In genomic region chr5:93206109-93207005, GRCm38 (mm10) we compare ENCODE assay signal across 8 mouse cellular contexts. TPM values are rescaled to one million over a fixed set of nuclear protein-coding genes. Genes with fewer than 3 reads are reported as not detected.
A peak's percentile ranks its signal among the peaks of the same experiment; 100 is the strongest.
DNase-seq lines count a peak whose midpoint lies in the region; ATAC-seq and TF ChIP-seq lines count a peak whose summit lies in the region.

TSS of gene Ccni (minus strand) at chr5:93206495.
TSS of gene 2010109A12Rik (plus strand) at chr5:93206518.

- H3K9me3 ChIP-seq in embryonic facial prominence, embryonic 15.5 days (replicated peaks) = no peaks in the 10 kb centered on the region
- no peaks in the 10 kb centered on the region for H3K9me3 ChIP-seq in kidney, embryonic 14.5 days (ENCODE audit: control insufficient read depth, low read length)
- H3K9me3 ChIP-seq in limb, embryonic 15.5 days = no peaks in the 10 kb centered on the region

- peak within 1 kb of the TSS; percentile 98 for H3K4me3 ChIP-seq in bone marrow, adult 2 months (replicated peaks; ENCODE audit: control insufficient read depth, low read depth, low read length)
- peak within 1 kb of the TSS; percentile 82 for H3K4me3 ChIP-seq in embryonic facial prominence, embryonic 15.5 days (replicated peaks)
- peak within 1 kb of the TSS; percentile 92 for H3K4me3 ChIP-seq in kidney, embryonic 14.5 days (ENCODE audit: low read length)
- H3K4me3 ChIP-seq in limb, embryonic 15.5 days = peak within 1 kb of the TSS; percentile 93

- H3K36me3 ChIP-seq in embryonic facial prominence, embryonic 15.5 days = peaks cover 3% of the 10 kb centered on the region; the same call in 1 of the 2 replicates
- H3K36me3 ChIP-seq in kidney, embryonic 14.5 days (ENCODE audit: control insufficient read depth, insufficient read depth, low read length) = peaks cover 7% of the 10 kb centered on the region; the same call in 1 of the 2 replicates
- H3K36me3 ChIP-seq in limb, embryonic 15.5 days = no peaks in the 10 kb centered on the region; the same call in 1 of the 2 replicates

- WGBS in bone marrow, adult 2 months = under 1% methylated on average over 79 of the region's 79 CpGs
- WGBS in embryonic facial prominence, embryonic 15.5 days = under 1% methylated on average over 79 of the region's 79 CpGs
- under 1% methylated on average over 76 of the region's 79 CpGs for WGBS in kidney, embryonic 14.5 days
- WGBS in limb, embryonic 15.5 days = under 1% methylated on average over 72 of the region's 79 CpGs

- H3K27me3 ChIP-seq in embryonic facial prominence, embryonic 15.5 days = no peaks in the 10 kb centered on the region
- no peaks in the 10 kb centered on the region for H3K27me3 ChIP-seq in kidney, embryonic 14.5 days (ENCODE audit: control insufficient read depth, insufficient read depth, low read length)
- no peaks in the 10 kb centered on the region for H3K27me3 ChIP-seq in limb, embryonic 15.5 days

- TF ChIP-seq POLR2A in bone marrow, adult 2 months (IDR thresholded peaks at IDR 0.05; ENCODE audit: borderline replicate concordance, control insufficient read depth, low read depth, low read length) = peak; percentile 80

- peak within 1 kb of the TSS; percentile 98 for H3K9ac ChIP-seq in embryonic facial prominence, embryonic 15.5 days
- H3K9ac ChIP-seq in kidney, embryonic 14.5 days (ENCODE audit: low read depth, low read length) = peak within 1 kb of the TSS; percentile 95
- peak within 1 kb of the TSS; percentile 84 for H3K9ac ChIP-seq in limb, embryonic 15.5 days

- peak within 1 kb of the TSS; percentile 99 for H3K27ac ChIP-seq in bone marrow, adult 2 months (ENCODE audit: control insufficient read depth, insufficient read depth, low read depth, low read length, poor library complexity)
- H3K27ac ChIP-seq in embryonic facial prominence, embryonic 15.5 days (replicated peaks) = peak within 1 kb of the TSS; percentile 95
- H3K27ac ChIP-seq in kidney, embryonic 14.5 days (ENCODE audit: low read depth, low read length) = peak within 1 kb of the TSS; percentile 91
- peak within 1 kb of the TSS; percentile 96 for H3K27ac ChIP-seq in limb, embryonic 15.5 days

- peak; percentile 96 for ATAC-seq in embryonic facial prominence, embryonic 15.5 days (ENCODE audit: insufficient number of reproducible peaks, low FRiP score, low TSS enrichment, low read depth)
- peak; percentile 96 for ATAC-seq in kidney, embryonic 14.5 days (ENCODE audit: low FRiP score, low TSS enrichment)
- peak; percentile 97 for ATAC-seq in limb, embryonic 15.5 days (ENCODE audit: insufficient number of reproducible peaks, low FRiP score, low TSS enrichment, low read depth)

- H3K4me2 ChIP-seq in embryonic facial prominence, embryonic 15.5 days (replicated peaks) = peak within 1 kb of the TSS; percentile 61
- H3K4me2 ChIP-seq in kidney, embryonic 14.5 days (replicated peaks; ENCODE audit: low read depth, low read length) = peak within 1 kb of the TSS; percentile 75
- peak within 1 kb of the TSS; percentile 55 for H3K4me2 ChIP-seq in limb, embryonic 15.5 days

- peak; percentile 97 for DNase-seq in 416B (ENCODE audit: low read depth)
- peak; percentile 96 for DNase-seq in heart, adult 9 months (ENCODE audit: low spot score in 2 of 2)
- peak; percentile 80 to 92 for DNase-seq in monocyte, adult 2 months (ENCODE audit: low read depth in 1 of 2, low spot score in 2 of 2)
- DNase-seq in spleen, postnatal 36 days (ENCODE audit: low spot score in 2 of 2) = peak; percentile 93 to 94

- no peak for TF ChIP-seq CTCF in bone marrow, adult 2 months (IDR thresholded peaks at IDR 0.05; ENCODE audit: control insufficient read depth, insufficient read depth, low read length)

- H3K4me1 ChIP-seq in bone marrow, adult 2 months (ENCODE audit: control insufficient read depth, insufficient read depth, low read length) = no peaks in the 10 kb centered on the region
- H3K4me1 ChIP-seq in embryonic facial prominence, embryonic 15.5 days = peaks cover 6% of the 10 kb centered on the region; the same call in 1 of the 2 replicates
- H3K4me1 ChIP-seq in kidney, embryonic 14.5 days (ENCODE audit: control insufficient read depth, insufficient read depth, low read length) = peaks cover 12% of the 10 kb centered on the region; the same call in 1 of the 2 replicates
- H3K4me1 ChIP-seq in limb, embryonic 15.5 days = peaks cover 4% of the 10 kb centered on the region; the same call in 1 of the 2 replicates

RNA-seq across cellular contexts. Expression of gene Ccni, which starts in this region (rescaled TPM):
- 73.8 and 76.8 TPM in 2 replicates for polyA plus RNA-seq in bone marrow, adult 2 months (2011; ENCODE audit: insufficient read depth, insufficient read length, low replicate concordance, missing spikeins)
- 108 and 111 TPM in 2 replicates for polyA plus RNA-seq in embryonic facial prominence, embryonic 15.5 days (2015; fragmentation: Nextera tagmentation; extraction: Ambion mirVana)
- polyA plus RNA-seq in kidney, embryonic 14.5 days (2014; fragmentation: Nextera tagmentation; extraction: Ambion mirVana) = 132 and 159 TPM in 2 replicates
- polyA plus RNA-seq in limb, embryonic 15.5 days (2015; fragmentation: Nextera tagmentation; extraction: Ambion mirVana) = 71.1 and 93.7 TPM in 2 replicates

RNA-seq across cellular contexts. Expression of gene 2010109A12Rik, which starts in this region (rescaled TPM):
- polyA plus RNA-seq in bone marrow, adult 2 months (2011; ENCODE audit: insufficient read depth, insufficient read length, low replicate concordance, missing spikeins) = 3.7 and 4.8 TPM in 2 replicates
- polyA plus RNA-seq in embryonic facial prominence, embryonic 15.5 days (2015; fragmentation: Nextera tagmentation; extraction: Ambion mirVana) = 1.9 and 2.5 TPM in 2 replicates
- 1.1 and 1.4 TPM in 2 replicates for polyA plus RNA-seq in kidney, embryonic 14.5 days (2014; fragmentation: Nextera tagmentation; extraction: Ambion mirVana)
- polyA plus RNA-seq in limb, embryonic 15.5 days (2015; fragmentation: Nextera tagmentation; extraction: Ambion mirVana) = 0.96 and 1.8 TPM in 2 replicates

Comparison
In these comparisons a context has a peak if more than half of its experiments do, and no peak if none do; other contexts are left out.
1. Peak in every context shown above with its lines: DNase-seq, ATAC-seq, H3K4me3 ChIP-seq and H3K27ac ChIP-seq.